Mouse (Mus musculus) liver, embryonic 16.5 days (tissue): ENCODE results near the gene Plekhm1. TPM values are rescaled to one million over a fixed set of nuclear protein-coding genes. Genes with fewer than 3 reads are reported as not detected.
"Not testable (repeated sequence)": the region's sequence is repeated elsewhere in the genome, so short reads cannot be mapped to it uniquely, and the experiment has no call there.

Source experiments
- ATAC-seq: fragments of 200-750 bp; cut with Nextera tagmentation; 2 replicates; pipeline ENCODE4 v1.8.0; 2017; ENCODE audit warnings: low read depth, mild to moderate bottlenecking, moderate number of reproducible peaks, moderate library complexity
- H3K27ac ChIP-seq: fragments of 300-500 bp; sonication (generic); 2 replicates; pipeline ENCODE4 v1.5.1; 2014; ENCODE audit warnings: mild to moderate bottlenecking, low read length
- H3K27me3 ChIP-seq: fragments of 300-500 bp; sonication (generic); 2 replicates; pipeline ENCODE4 v1.6.1; 2014; ENCODE audit warnings: low read depth, low read length, mixed read lengths; ENCODE audit not compliant: control insufficient read depth, insufficient read depth
- H3K36me3 ChIP-seq: fragments of 300-500 bp; sonication (generic); 2 replicates; pipeline ENCODE4 v1.6.1; 2014; ENCODE audit warnings: mild to moderate bottlenecking; ENCODE audit not compliant: control insufficient read depth, insufficient read depth
- H3K4me1 ChIP-seq: fragments of 300-500 bp; sonication (generic); 2 replicates; pipeline ENCODE4 v1.6.1; 2014; ENCODE audit warnings: low read depth, low read length, mixed read lengths; ENCODE audit not compliant: control insufficient read depth
- H3K4me2 ChIP-seq: fragments of 300-500 bp; sonication (generic); 2 replicates; pipeline ENCODE4 v1.6.1; 2014; ENCODE audit warnings: low read depth, low read length, mixed read lengths
- H3K4me3 ChIP-seq: fragments of 300-500 bp; sonication (generic); 2 replicates; pipeline ENCODE4 v1.5.1; 2014; ENCODE audit warnings: low read depth, mild to moderate bottlenecking, low read length
- H3K9ac ChIP-seq: fragments of 300-500 bp; sonication (generic); 2 replicates; pipeline ENCODE4 v1.6.1; 2014; ENCODE audit warnings: low read depth, low read length
- H3K9me3 ChIP-seq: fragments of 300-500 bp; sonication (generic); replicated peaks from 2 replicates; pipeline ENCODE4 v1.6.1; 2016; ENCODE audit warnings: low read length; ENCODE audit not compliant: control insufficient read depth
- WGBS: fragments of 180-500 bp; shearing (Covaris S2); extraction: QIAGEN DNeasy Blood & Tissue Kit; methylation state at CpG from one replicate; pipeline ENCODE4 v1.1.7; 2014; ENCODE audit not compliant: insufficient replicate concordance; 5-methylcytosine and 5-hydroxymethylcytosine counted together
- polyA plus RNA-seq: library from polyadenylated mRNA; unstranded; fragments of >200 nt; fragmentation: Nextera tagmentation; extraction: Ambion mirVana; gene quantifications from 2 replicates; pipeline ENCODE4 v1.2.1, GENCODE M21; 2015

Plekhm1 gene
- 3.8 and 4.1 TPM in 2 replicates for polyA plus RNA-seq

GRCm38 (mm10) chr11:103411981-103412949 lies at the start of gene Plekhm1:
Gene Plekhm1, minus strand, starts transcription at chr11:103412687.
- under 1% methylated on average over 67 of the region's 67 CpGs for WGBS
- peak within 1 kb of the TSS; percentile 95 for H3K9ac ChIP-seq
- H3K27ac ChIP-seq: peak within 1 kb of the TSS; percentile 79
- ATAC-seq: peak; percentile 98
- peaks cover 18% of the 10 kb centered on the region for H3K4me1 ChIP-seq
- no peaks in the 10 kb centered on the region for H3K27me3 ChIP-seq
- H3K4me2 ChIP-seq: peak within 1 kb of the TSS; percentile 84
- peak within 1 kb of the TSS; percentile 93 for H3K4me3 ChIP-seq
- no peaks in the 10 kb centered on the region for H3K36me3 ChIP-seq
- H3K9me3 ChIP-seq: no peaks in the 10 kb centered on the region

GRCm38 (mm10) chr11:103451105-103451504 lies 38.6 kb upstream of the Plekhm1 start:
- H3K4me3 ChIP-seq, H3K36me3 ChIP-seq, H3K4me1 ChIP-seq, H3K9ac ChIP-seq, H3K4me2 ChIP-seq, H3K27ac ChIP-seq, ATAC-seq, H3K27me3 ChIP-seq, H3K9me3 ChIP-seq: not testable (repeated sequence)
- 78% methylated on average over 1 of the region's 1 CpGs for WGBS

GRCm38 (mm10) chr11:103449721-103450120 lies 37.2 kb upstream of the Plekhm1 start:
- H3K27ac ChIP-seq, H3K4me1 ChIP-seq, ATAC-seq, H3K27me3 ChIP-seq, H3K4me3 ChIP-seq, H3K4me2 ChIP-seq, H3K9me3 ChIP-seq, H3K9ac ChIP-seq, H3K36me3 ChIP-seq: not testable (repeated sequence)
- 77% methylated on average over 14 of the region's 14 CpGs for WGBS

GRCm38 (mm10) chr11:103443678-103444077 lies 31.2 kb upstream of the Plekhm1 start:
- H3K4me1 ChIP-seq: no peaks in the 10 kb centered on the region
- H3K9ac ChIP-seq: no peak overlapping the region
- no peak overlapping the region for H3K4me3 ChIP-seq
- H3K9me3 ChIP-seq: no peaks in the 10 kb centered on the region
- no peak overlapping the region for H3K4me2 ChIP-seq
- 68% methylated on average over 3 of the region's 3 CpGs for WGBS
- no peaks in the 10 kb centered on the region for H3K36me3 ChIP-seq
- H3K27ac ChIP-seq: no peak overlapping the region
- H3K27me3 ChIP-seq: no peaks in the 10 kb centered on the region
- no peak for ATAC-seq

- no peaks in the 10 kb centered on the region for H3K4me1 ChIP-seq
- no peaks in the 10 kb centered on the region for H3K27me3 ChIP-seq
- WGBS: 23% methylated on average over 5 of the region's 5 CpGs
- no peak overlapping the region for H3K4me2 ChIP-seq
- no peak overlapping the region for H3K4me3 ChIP-seq
- H3K36me3 ChIP-seq: no peaks in the 10 kb centered on the region
- no peaks in the 10 kb centered on the region for H3K9me3 ChIP-seq
- H3K9ac ChIP-seq: no peak overlapping the region
- ATAC-seq: 0 out of 2 replicates have a peak, but pooled peaks have one; percentile 35
- H3K27ac ChIP-seq: no peak overlapping the region
Observed at GRCm38 (mm10) chr11:103436282-103436681, 23.8 kb upstream of the Plekhm1 start.

GRCm38 (mm10) chr11:103425031-103425430 lies 12.5 kb upstream of the Plekhm1 start:
- ATAC-seq: no peak
- Histone ChIP-seq H3K4me3 (no peak overlapping the region), H3K4me1 (no peaks in the 10 kb centered on the region), H3K36me3 (no peaks in the 10 kb centered on the region), H3K4me2 (no peak overlapping the region), H3K27me3 (no peaks in the 10 kb centered on the region), H3K9ac (no peak overlapping the region), H3K9me3 (no peaks in the 10 kb centered on the region), H3K27ac (no peak overlapping the region)
- 10% methylated on average over 5 of the region's 5 CpGs for WGBS

- H3K27ac ChIP-seq: no peak overlapping the region
- 61% methylated on average over 13 of the region's 13 CpGs for WGBS
- H3K27me3 ChIP-seq: no peaks in the 10 kb centered on the region
- no peak overlapping the region for H3K4me3 ChIP-seq
- H3K4me2 ChIP-seq: no peak overlapping the region
- H3K36me3 ChIP-seq: no peaks in the 10 kb centered on the region
- ATAC-seq: no peak
- H3K4me1 ChIP-seq: no peaks in the 10 kb centered on the region
- H3K9me3 ChIP-seq: no peaks in the 10 kb centered on the region
- no peak overlapping the region for H3K9ac ChIP-seq
Observed at GRCm38 (mm10) chr11:103419667-103420066, 7.2 kb upstream of the Plekhm1 start.

- no peaks in the 10 kb centered on the region for H3K4me1 ChIP-seq
- 44% methylated on average over 5 of the region's 5 CpGs for WGBS
- no peak overlapping the region for H3K4me3 ChIP-seq
- no peaks in the 10 kb centered on the region for H3K9me3 ChIP-seq
- ATAC-seq: no peak
- no peak overlapping the region for H3K9ac ChIP-seq
- no peak overlapping the region for H3K4me2 ChIP-seq
- H3K27me3 ChIP-seq: no peaks in the 10 kb centered on the region
- H3K36me3 ChIP-seq: no peaks in the 10 kb centered on the region
- H3K27ac ChIP-seq: no peak overlapping the region
Observed at GRCm38 (mm10) chr11:103419226-103419625, 6.7 kb upstream of the Plekhm1 start.

- H3K4me2 ChIP-seq: peak overlapping the region; percentile 84; the same call in 1 of the 2 replicates
- no peaks in the 10 kb centered on the region for H3K27me3 ChIP-seq
- no peak overlapping the region for H3K27ac ChIP-seq
- WGBS: 81% methylated on average over 1 of the region's 1 CpGs
- no peak overlapping the region for H3K4me3 ChIP-seq
- no peak for ATAC-seq
- H3K4me1 ChIP-seq: peaks cover 18% of the 10 kb centered on the region
- H3K9me3 ChIP-seq: no peaks in the 10 kb centered on the region
- H3K9ac ChIP-seq: no peak overlapping the region
- no peaks in the 10 kb centered on the region for H3K36me3 ChIP-seq
Observed at GRCm38 (mm10) chr11:103413516-103413915, 1.0 kb upstream of the Plekhm1 start.
